Mouse (Mus musculus): ENCODE data around the gene Epo.

DNA sequence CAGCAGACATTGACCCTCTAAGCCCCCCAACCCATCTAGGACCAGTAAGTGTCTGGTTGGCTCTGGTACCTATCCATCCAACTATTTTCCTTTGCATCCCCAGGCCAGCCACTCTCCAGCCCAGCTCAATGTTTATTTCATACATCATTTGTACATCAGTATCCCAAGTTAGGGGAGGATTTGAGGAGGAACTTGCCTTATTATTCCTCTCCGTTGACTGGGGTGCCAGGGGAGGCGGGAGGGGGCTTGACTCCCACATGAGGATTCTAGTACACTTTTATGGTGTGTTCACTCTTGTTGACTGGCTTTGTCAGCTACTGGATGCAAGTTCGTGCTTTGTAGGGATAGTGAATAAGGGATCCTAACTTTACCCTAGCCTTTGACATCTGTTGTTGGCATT is 21.3 kb downstream of the Epo start:
- TF ChIP-seq CTCF (conservative IDR thresholded peaks at IDR 0.05; ENCODE audit: low read length) (no peak), NANOG (IDR thresholded peaks at IDR 0.05; ENCODE audit: borderline replicate concordance, low read length) (no peak), POU5F1 (IDR thresholded peaks at IDR 0.05; ENCODE audit: borderline replicate concordance, low read length) (no peak)
